ENCODE assay signal across 8 mouse cellular contexts in genomic region chr11:98709001-98709741, GRCm38 (mm10). TPM values are rescaled to one million over a fixed set of nuclear protein-coding genes. Genes with fewer than 3 reads are reported as not detected.
DNase-seq lines count a peak whose midpoint lies in the region; ATAC-seq lines count a peak whose summit lies in the region.

No protein-coding gene starts in this region.

- H3K4me2 ChIP-seq in neural tube, embryonic 15.5 days = no peak overlapping the region

- peak; percentile 72 for DNase-seq in right cerebral cortex, adult 18-20 months
- DNase-seq in right cerebral cortex, postnatal 36 days (ENCODE audit: low spot score in 2 of 2) = no peak
- DNase-seq in heart, adult 9 months (ENCODE audit: low spot score in 2 of 2) = peak; percentile 54 to 56
- peak; percentile 81 to 88 for DNase-seq in kidney, postnatal 25 days
- no peak for DNase-seq in cerebellum, postnatal 4 days (ENCODE audit: low spot score in 2 of 2)
- DNase-seq in cerebellum, postnatal 14 days = no peak
- DNase-seq in adrenal gland, postnatal 25 days = no peak

- H3K27ac ChIP-seq in neural tube, embryonic 15.5 days (replicated peaks) = peak overlapping the region; percentile 45; the same call in 1 of the 2 replicates

- no peak overlapping the region for H3K9ac ChIP-seq in neural tube, embryonic 15.5 days (replicated peaks)

- H3K36me3 ChIP-seq in neural tube, embryonic 15.5 days = peaks cover 83% of the 10 kb centered on the region

- H3K27me3 ChIP-seq in neural tube, embryonic 15.5 days (replicated peaks) = no peaks in the 10 kb centered on the region

- no peak overlapping the region for H3K4me3 ChIP-seq in neural tube, embryonic 15.5 days (replicated peaks)

- peaks cover 23% of the 10 kb centered on the region for H3K4me1 ChIP-seq in neural tube, embryonic 15.5 days

- no peaks in the 10 kb centered on the region for H3K9me3 ChIP-seq in neural tube, embryonic 15.5 days (replicated peaks)

- ATAC-seq in neural tube, embryonic 15.5 days (ENCODE audit: low FRiP score) = no peak

- WGBS in neural tube, embryonic 15.5 days = 80% methylated on average over 26 of the region's 26 CpGs

RNA-seq across cellular contexts. Expression of gene Csf3, which starts 8.1 kb away (rescaled TPM):
- not detected in 2 replicates for polyA plus RNA-seq in neural tube, embryonic 15.5 days (2015; fragmentation: Nextera tagmentation; extraction: Ambion mirVana)
- total RNA-seq in adrenal gland, postnatal 25 days (2021) = not detected in 2 replicates

RNA-seq across cellular contexts. Expression of gene Med24, which starts 20.1 kb away (rescaled TPM):
- 59.6 and 60.9 TPM in 2 replicates for polyA plus RNA-seq in neural tube, embryonic 15.5 days (2015; fragmentation: Nextera tagmentation; extraction: Ambion mirVana)
- total RNA-seq in adrenal gland, postnatal 25 days (2021) = 40.9 and 61.5 TPM in 2 replicates

RNA-seq across cellular contexts. Expression of gene Psmd3, which starts 26.8 kb away (rescaled TPM):
- polyA plus RNA-seq in neural tube, embryonic 15.5 days (2015; fragmentation: Nextera tagmentation; extraction: Ambion mirVana) = 185 and 191 TPM in 2 replicates
- 134 and 138 TPM in 2 replicates for total RNA-seq in adrenal gland, postnatal 25 days (2021)

RNA-seq across cellular contexts. Expression of gene Thra, which starts 31.3 kb away (rescaled TPM):
- 104 and 125 TPM in 2 replicates for polyA plus RNA-seq in neural tube, embryonic 15.5 days (2015; fragmentation: Nextera tagmentation; extraction: Ambion mirVana)
- total RNA-seq in adrenal gland, postnatal 25 days (2021) = 82.5 and 89.4 TPM in 2 replicates

RNA-seq across cellular contexts. Expression of gene Gsdma, which starts 45.0 kb away (rescaled TPM):
- polyA plus RNA-seq in neural tube, embryonic 15.5 days (2015; fragmentation: Nextera tagmentation; extraction: Ambion mirVana) = 0.06 TPM in 1 of 2 replicates, not detected in the other
- not detected in 2 replicates for total RNA-seq in adrenal gland, postnatal 25 days (2021)

Comparison
In these comparisons a context has a peak if more than half of its experiments do, and no peak if none do; other contexts are left out.
1. DNase-seq: peak in right cerebral cortex, adult 18-20 months (single experiment), heart, adult 9 months (2 of 2) and kidney, postnatal 25 days (2 of 2); none in right cerebral cortex, postnatal 36 days (0 of 2), cerebellum, postnatal 4 days (0 of 2), cerebellum, postnatal 14 days (0 of 2) and adrenal gland, postnatal 25 days (single experiment).